Mouse (Mus musculus) midbrain, embryonic 14.5 days (tissue): ENCODE data around the gene Casq2. TPM values are rescaled to one million over a fixed set of nuclear protein-coding genes. Genes with fewer than 3 reads are reported as not detected.

ENCODE experiments used
- ATAC-seq: fragments of 200-750 bp; cut with Nextera tagmentation; 2 replicates; pipeline ENCODE4 v1.8.0; 2017; ENCODE audit warnings: moderate number of reproducible peaks, moderate library complexity; ENCODE audit not compliant: low FRiP score, low TSS enrichment
- DNase-seq: peaks from one replicate; pipeline ENCODE4 v3.0.0-alpha.2; 2015
- H3K27ac ChIP-seq: fragments of 300-500 bp; sonication (generic); replicated peaks from 2 replicates; pipeline ENCODE4 v1.5.1; 2014; ENCODE audit warnings: mild to moderate bottlenecking, low read depth, low read length, moderate library complexity
- H3K27me3 ChIP-seq: fragments of 300-500 bp; sonication (generic); 2 replicates; pipeline ENCODE4 v1.6.1; 2014; ENCODE audit warnings: low read length, control low read depth, mixed read lengths; ENCODE audit not compliant: control insufficient read depth, insufficient read depth
- H3K36me3 ChIP-seq: fragments of 300-500 bp; sonication (generic); 2 replicates; pipeline ENCODE4 v1.6.1; 2014; ENCODE audit warnings: low read length, control low read depth; ENCODE audit not compliant: control insufficient read depth, insufficient read depth
- H3K4me1 ChIP-seq: fragments of 300-500 bp; sonication (generic); 2 replicates; pipeline ENCODE4 v1.6.1; 2014; ENCODE audit warnings: mild to moderate bottlenecking, antibody characterized with exemption, low read length, control low read depth; ENCODE audit not compliant: control insufficient read depth, insufficient read depth
- H3K4me2 ChIP-seq: fragments of 300-500 bp; sonication (generic); 2 replicates; pipeline ENCODE4 v1.6.1; 2014; ENCODE audit warnings: mild to moderate bottlenecking, low read length, moderate library complexity
- H3K4me3 ChIP-seq: fragments of 300-500 bp; sonication (generic); replicated peaks from 2 replicates; pipeline ENCODE4 v1.5.1; 2014; ENCODE audit warnings: low read depth, low read length
- H3K9ac ChIP-seq: fragments of 300-500 bp; sonication (generic); replicated peaks from 2 replicates; pipeline ENCODE4 v1.6.1; 2014; ENCODE audit warnings: mild to moderate bottlenecking, low read length, moderate library complexity
- H3K9me3 ChIP-seq: fragments of 300-500 bp; sonication (generic); 2 replicates; pipeline ENCODE4 v1.6.1; 2016; ENCODE audit warnings: low read length, control low read depth, mixed read lengths; ENCODE audit not compliant: control insufficient read depth
- WGBS: fragments of 180-500 bp; shearing (Covaris S2); extraction: QIAGEN DNeasy Blood & Tissue Kit; methylation state at CpG from one replicate; pipeline ENCODE4 v1.1.7; 2014; 5-methylcytosine and 5-hydroxymethylcytosine counted together
- polyA plus RNA-seq: library from polyadenylated mRNA; unstranded; fragments of >200 nt; fragmentation: Nextera tagmentation; extraction: Ambion mirVana; gene quantifications from 2 replicates; pipeline ENCODE4 v1.2.1, GENCODE M21; 2014

Gene Casq2
- polyA plus RNA-seq, 1 experiment from 2014 or later = 0.16 TPM

- Histone ChIP-seq H3K9me3 (no peaks in the 10 kb centered on the region), H3K4me1 (peaks cover 33% of the 10 kb centered on the region), H3K9ac (no peak overlapping the region), H3K36me3 (no peaks in the 10 kb centered on the region), H3K27ac (peak overlapping the region; percentile 56; the same call in 1 of the 2 replicates), H3K4me2 (peak overlapping the region; percentile 43), H3K4me3 (no peak overlapping the region), H3K27me3 (peaks cover 21% of the 10 kb centered on the region)
- WGBS = 3% methylated on average over 19 of the region's 20 CpGs
- ATAC-seq = 0 out of 2 replicates have a peak, but pooled peaks have one; percentile 11
- peak; percentile 61 for DNase-seq
Observed at GRCm38 (mm10) chr3:102193488-102194290, 107.5 kb downstream of the Casq2 start.

- no peak for ATAC-seq
- Histone ChIP-seq H3K27me3 (peaks cover 21% of the 10 kb centered on the region), H3K9ac (no peak overlapping the region), H3K27ac (peak overlapping the region; percentile 56), H3K9me3 (no peaks in the 10 kb centered on the region), H3K4me3 (no peak overlapping the region), H3K36me3 (no peaks in the 10 kb centered on the region), H3K4me2 (peak overlapping the region; percentile 43), H3K4me1 (peaks cover 30% of the 10 kb centered on the region)
- WGBS = 1% methylated on average over 11 of the region's 11 CpGs
- peak; percentile 76 for DNase-seq
Observed at GRCm38 (mm10) chr3:102194291-102195051, 108.3 kb downstream of the Casq2 start.

GRCm38 (mm10) chr3:102195762-102196161, 109.5 kb downstream of the Casq2 start:
- WGBS = 28% methylated on average over 2 of the region's 2 CpGs
- H3K9me3 ChIP-seq = no peaks in the 10 kb centered on the region
- DNase-seq = no peak
- H3K4me2 ChIP-seq = no peak overlapping the region
- H3K36me3 ChIP-seq = no peaks in the 10 kb centered on the region
- no peak overlapping the region for H3K27ac ChIP-seq
- H3K4me1 ChIP-seq = peaks cover 30% of the 10 kb centered on the region
- no peak for ATAC-seq
- H3K9ac ChIP-seq = no peak overlapping the region
- no peak overlapping the region for H3K4me3 ChIP-seq
- peaks cover 22% of the 10 kb centered on the region for H3K27me3 ChIP-seq

Other genes starting within 250 kb of the Casq2 start
- gene Mab21l3, start 237.5 kb upstream of the Casq2 start, polyA plus RNA-seq = 0.23 TPM in 1 of 2 replicates, not detected in the other
- gene Slc22a15, start 162.0 kb upstream of the Casq2 start, polyA plus RNA-seq = 7.9 and 8.8 TPM in 2 replicates
- 45.0 and 46.2 TPM in 2 replicates for gene Nhlh2, start 76.3 kb upstream of the Casq2 start, polyA plus RNA-seq
- gene Vangl1, start 118.3 kb downstream of the Casq2 start, polyA plus RNA-seq = 5.9 and 7.8 TPM in 2 replicates